In the genomic region with DNA sequence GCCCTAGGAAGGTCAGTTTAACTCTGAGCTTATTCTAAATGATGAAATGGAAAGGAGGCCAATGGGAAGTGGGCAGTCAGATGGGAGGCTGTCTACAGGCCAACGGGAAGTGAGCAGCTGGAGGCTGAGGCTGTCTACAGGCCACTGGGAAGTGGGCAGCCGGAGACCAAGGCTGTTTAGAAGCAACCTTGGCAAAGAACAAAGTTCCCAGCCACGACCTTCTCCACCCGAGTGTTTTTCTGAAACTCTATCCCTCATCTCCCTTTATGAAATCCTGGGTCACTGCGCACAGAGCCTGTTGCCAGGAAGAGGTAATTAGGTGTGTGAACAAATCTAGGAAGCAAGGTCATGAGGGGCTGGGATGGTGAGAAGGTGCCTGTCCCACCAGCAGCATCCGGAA, we compare ENCODE assay signal across 11 mouse cellular contexts. TPM values are rescaled to one million over a fixed set of nuclear protein-coding genes. Genes with fewer than 3 reads are reported as not detected.
DNase-seq lines count a peak whose midpoint lies in the region; ATAC-seq and TF ChIP-seq lines count a peak whose summit lies in the region.
"Had no signal": no experiment of that assay in that cellular context is flagged by ENCODE, and none has a peak within 500 bp of the region (broad histone marks: within the 10 kb centered on the region; RNA-seq: fewer than 3 reads in every experiment).

No protein-coding gene starts in this region.

- peaks cover 10% of the 10 kb centered on the region for H3K4me1 ChIP-seq in forebrain, embryonic 15.5 days
- peaks cover 17% of the 10 kb centered on the region for H3K4me1 ChIP-seq in forebrain, embryonic 12.5 days
- peaks cover 26% of the 10 kb centered on the region for H3K4me1 ChIP-seq in spleen, adult 2 months (ENCODE audit: control insufficient read depth, insufficient read depth, insufficient read length)
- H3K4me1 ChIP-seq in lung, embryonic 15.5 days: peaks cover 59% of the 10 kb centered on the region
- peaks cover 22% of the 10 kb centered on the region for H3K4me1 ChIP-seq in midbrain, embryonic 13.5 days (replicated peaks)

- no peak overlapping the region for H3K4me2 ChIP-seq in forebrain, embryonic 15.5 days (replicated peaks)
- H3K4me2 ChIP-seq in forebrain, embryonic 12.5 days: no peak overlapping the region
- no peak overlapping the region for H3K4me2 ChIP-seq in lung, embryonic 15.5 days
- no peak overlapping the region for H3K4me2 ChIP-seq in midbrain, embryonic 13.5 days (replicated peaks)
- H3K4me2 ChIP-seq: limb, embryonic 13.5 days had no signal

- H3K27ac ChIP-seq in forebrain, embryonic 15.5 days (replicated peaks): 0 out of 2 replicates have a peak overlapping the region, but pooled peaks have one; percentile 58
- no peak overlapping the region for H3K27ac ChIP-seq in forebrain, embryonic 12.5 days
- peak overlapping the region; percentile 63 for H3K27ac ChIP-seq in spleen, adult 2 months (ENCODE audit: insufficient read depth, low read length)
- H3K27ac ChIP-seq in lung, embryonic 15.5 days: peak overlapping the region; percentile 87
- no peak overlapping the region for H3K27ac ChIP-seq in midbrain, embryonic 13.5 days

- no peak for DNase-seq in spleen, adult 2 months (ENCODE audit: low read depth in 1 of 2, low spot score in 2 of 2)
- no peak for DNase-seq in spleen, postnatal 36 days (ENCODE audit: low spot score in 2 of 2)
- no peak for DNase-seq in left cerebral cortex, postnatal 25 days (ENCODE audit: low spot score in 2 of 2)
- DNase-seq in thymus, postnatal 14 days: no peak
- DNase-seq: cerebellum, adult 18-20 months; forebrain, postnatal 0 days had no signal

- no peak for TF ChIP-seq POLR2A in spleen, adult 2 months (IDR thresholded peaks at IDR 0.05; ENCODE audit: low read depth, low read length)

- no peak overlapping the region for H3K9ac ChIP-seq in forebrain, embryonic 15.5 days (replicated peaks)
- H3K9ac ChIP-seq in forebrain, embryonic 12.5 days: no peak overlapping the region
- H3K9ac ChIP-seq in lung, embryonic 15.5 days: no peak overlapping the region
- no peak overlapping the region for H3K9ac ChIP-seq in midbrain, embryonic 13.5 days (replicated peaks)
- H3K9ac ChIP-seq: forebrain, postnatal 0 days; limb, embryonic 13.5 days had no signal

- intact Hi-C loops in left cerebral cortex, postnatal 25 days (cut with DNase I): no loop called here

- no peak for TF ChIP-seq CTCF in spleen, adult 2 months (IDR thresholded peaks at IDR 0.05; ENCODE audit: extremely low read depth, insufficient read depth, insufficient read length, insufficient replicate concordance)

- no peaks in the 10 kb centered on the region for H3K27me3 ChIP-seq in forebrain, embryonic 15.5 days
- no peaks in the 10 kb centered on the region for H3K27me3 ChIP-seq in forebrain, embryonic 12.5 days
- H3K27me3 ChIP-seq in spleen, adult 2 months (ENCODE audit: control insufficient read depth, insufficient read depth, low read length): no peaks in the 10 kb centered on the region
- no peaks in the 10 kb centered on the region for H3K27me3 ChIP-seq in lung, embryonic 15.5 days
- H3K27me3 ChIP-seq in midbrain, embryonic 13.5 days: no peaks in the 10 kb centered on the region
- H3K27me3 ChIP-seq: limb, embryonic 13.5 days had no signal

- H3K9me3 ChIP-seq in forebrain, embryonic 15.5 days: no peaks in the 10 kb centered on the region
- no peaks in the 10 kb centered on the region for H3K9me3 ChIP-seq in forebrain, embryonic 12.5 days
- no peaks in the 10 kb centered on the region for H3K9me3 ChIP-seq in lung, embryonic 15.5 days
- H3K9me3 ChIP-seq in midbrain, embryonic 13.5 days: no peaks in the 10 kb centered on the region
- H3K9me3 ChIP-seq: limb, embryonic 13.5 days had no signal

- no peak overlapping the region for H3K4me3 ChIP-seq in forebrain, embryonic 15.5 days
- H3K4me3 ChIP-seq in forebrain, embryonic 12.5 days (replicated peaks): no peak overlapping the region
- no peak overlapping the region for H3K4me3 ChIP-seq in spleen, adult 2 months (ENCODE audit: extremely low read depth, insufficient read depth, insufficient read length)
- H3K4me3 ChIP-seq in lung, embryonic 15.5 days: no peak overlapping the region
- H3K4me3 ChIP-seq in midbrain, embryonic 13.5 days (replicated peaks): no peak overlapping the region
- H3K4me3 ChIP-seq: limb, embryonic 13.5 days had no signal

- 80% methylated on average over 6 of the region's 6 CpGs for whole genome bisulfite sequencing in forebrain, embryonic 15.5 days
- WGBS in forebrain, embryonic 12.5 days: 78% methylated on average over 6 of the region's 6 CpGs
- WGBS in spleen, adult 2 months: 72% methylated on average over 6 of the region's 6 CpGs
- WGBS in lung, embryonic 15.5 days: 47% methylated on average over 6 of the region's 6 CpGs
- WGBS in midbrain, embryonic 13.5 days: 89% methylated on average over 6 of the region's 6 CpGs

- no peak for ATAC-seq in forebrain, embryonic 15.5 days (replicated peaks)
- no peak for ATAC-seq in forebrain, embryonic 12.5 days (ENCODE audit: low FRiP score)
- ATAC-seq in lung, embryonic 15.5 days (ENCODE audit: borderline replicate concordance, extremely low read depth, low FRiP score, low TSS enrichment): no peak
- ATAC-seq in midbrain, embryonic 13.5 days: no peak
- ATAC-seq: forebrain, postnatal 0 days had no signal

- peaks cover 12% of the 10 kb centered on the region; the same call in 1 of the 2 replicates for H3K36me3 ChIP-seq in forebrain, embryonic 15.5 days
- peaks cover 43% of the 10 kb centered on the region for H3K36me3 ChIP-seq in forebrain, embryonic 12.5 days (replicated peaks)
- peaks cover 3% of the 10 kb centered on the region; the same call in 1 of the 2 replicates for H3K36me3 ChIP-seq in spleen, adult 2 months (ENCODE audit: control insufficient read depth, insufficient read depth, low read length)
- H3K36me3 ChIP-seq in lung, embryonic 15.5 days: peaks cover 27% of the 10 kb centered on the region
- peaks cover 26% of the 10 kb centered on the region for H3K36me3 ChIP-seq in midbrain, embryonic 13.5 days

RNA-seq across cellular contexts. Expression of a gene that starts 25.3 kb away (rescaled TPM):
- polyA plus RNA-seq in forebrain, embryonic 15.5 days (2015; fragmentation: Nextera tagmentation; extraction: Ambion mirVana): 33.6 and 36.2 TPM in 2 replicates
- polyA plus RNA-seq in forebrain, embryonic 12.5 days (2016; fragmentation: Nextera tagmentation; extraction: Ambion mirVana): 37.2 and 45.3 TPM in 2 replicates
- polyA plus RNA-seq in spleen, adult 2 months (2012; rRNA removed): 11.1 and 12.1 TPM in 2 replicates
- polyA plus RNA-seq in lung, embryonic 15.5 days (2015; fragmentation: Nextera tagmentation; extraction: Ambion mirVana): 55.9 TPM in 2 replicates
- total RNA-seq in left cerebral cortex, postnatal 25 days (2021): 10 to 100 TPM; 29.4 to 31.9 TPM
- polyA plus RNA-seq in midbrain, embryonic 13.5 days (2015; fragmentation: Nextera tagmentation; extraction: Ambion mirVana): 30.2 and 36.3 TPM in 2 replicates

RNA-seq across cellular contexts. Expression of a gene that starts 47.8 kb away (rescaled TPM):
- 2.0 and 2.2 TPM in 2 replicates for polyA plus RNA-seq in forebrain, embryonic 15.5 days (2015; fragmentation: Nextera tagmentation; extraction: Ambion mirVana)
- 3.7 TPM in 2 replicates for polyA plus RNA-seq in forebrain, embryonic 12.5 days (2016; fragmentation: Nextera tagmentation; extraction: Ambion mirVana)
- polyA plus RNA-seq in spleen, adult 2 months (2012; rRNA removed): 12.1 and 13.1 TPM in 2 replicates
- polyA plus RNA-seq in lung, embryonic 15.5 days (2015; fragmentation: Nextera tagmentation; extraction: Ambion mirVana): 6.8 and 7.1 TPM in 2 replicates
- 10 to 100 TPM; 33.9 to 35.9 TPM for total RNA-seq in left cerebral cortex, postnatal 25 days (2021)
- 2.0 and 2.2 TPM in 2 replicates for polyA plus RNA-seq in midbrain, embryonic 13.5 days (2015; fragmentation: Nextera tagmentation; extraction: Ambion mirVana)

Comparison
In these comparisons a context has a peak if more than half of its experiments do, and no peak if none do; other contexts are left out.
1. H3K27ac ChIP-seq: peak in forebrain, embryonic 15.5 days (single experiment), spleen, adult 2 months (single experiment) and lung, embryonic 15.5 days (single experiment); none in forebrain, embryonic 12.5 days (single experiment) and midbrain, embryonic 13.5 days (single experiment).